Mouse (Mus musculus): ENCODE data around the gene Sgo1. TPM values are rescaled to one million over a fixed set of nuclear protein-coding genes. Genes with fewer than 3 reads are reported as not detected.

The Sgo1 gene
- total and polyA plus RNA-seq, 3 experiments = 12.6 to 21.4 TPM; not detected in 1

GRCm38 (mm10) chr17:53661056-53661840, 27.9 kb downstream of the Sgo1 start:
- Histone ChIP-seq H3K4me3 (ENCODE audit: control insufficient read depth in 1 of 2, insufficient read depth in 1 of 2, low read depth in 2 of 2, low read length in 2 of 2) (no peak overlapping the region), H3K4me1 (ENCODE audit: control insufficient read depth in 1 of 2, insufficient read depth in 2 of 2, low read length in 2 of 2) (no peaks in the 10 kb centered on the region; a peak in 1 of 4 replicates), H3K27ac (ENCODE audit: control insufficient read depth, low read depth, low read length) (no peak overlapping the region), H3K79me2 (ENCODE audit: control insufficient read depth, insufficient read depth, low read length, poor library complexity) (no peaks in the 10 kb centered on the region), H3K9me3 (replicated peaks; ENCODE audit: insufficient read depth, low read length) (no peaks in the 10 kb centered on the region), H3K36me3 (ENCODE audit: control insufficient read depth in 1 of 2, insufficient read depth in 2 of 2, low read length in 2 of 2) (peaks cover 0 to 2% of the 10 kb centered on the region in 2 experiments; a peak in 3 of 4 replicates), H3K9ac (ENCODE audit: control insufficient read depth, low read depth, low read length, poor library complexity, severe bottlenecking) (no peak overlapping the region), H3K27me3 (ENCODE audit: control insufficient read depth in 1 of 2, insufficient read depth in 2 of 2, low read length in 2 of 2) (no peaks in the 10 kb centered on the region)
- no peak for TF ChIP-seq CTCF (IDR thresholded peaks at IDR 0.05 in 2 of 3, conservative IDR thresholded peaks at IDR 0.05 in 1 of 3; ENCODE audit: control insufficient read depth in 1 of 3, insufficient read depth in 1 of 3, low read depth in 2 of 3, low read length in 3 of 3, poor library complexity in 1 of 3, severe bottlenecking in 1 of 3)
- no peak for TF ChIP-seq TBP (IDR thresholded peaks at IDR 0.05; ENCODE audit: low read depth, low read length)
- TF ChIP-seq MEF2A (IDR thresholded peaks at IDR 0.05; ENCODE audit: extremely low read depth, insufficient replicate concordance, low read depth, low read length, poor library complexity, severe bottlenecking) = no peak
- TF ChIP-seq TAL1 (IDR thresholded peaks at IDR 0.05; ENCODE audit: low read length) = no peak
- TF ChIP-seq MXI1 (IDR thresholded peaks at IDR 0.05; ENCODE audit: low read depth, low read length) = no peak
- TF ChIP-seq RAD21 (IDR thresholded peaks at IDR 0.05; ENCODE audit: low read depth, low read length) = no peak
- no peak for TF ChIP-seq SMC3 (IDR thresholded peaks at IDR 0.05; ENCODE audit: low read depth, low read length)
- no peak for DNase-seq (ENCODE audit: low read depth, low spot score)

GRCm38 (mm10) chr17:53659738-53660137, 29.4 kb downstream of the Sgo1 start:
- no peaks in the 10 kb centered on the region for H3K79me2 ChIP-seq (ENCODE audit: control insufficient read depth, insufficient read depth, low read length, poor library complexity)
- TF ChIP-seq CHD1 (IDR thresholded peaks at IDR 0.05; ENCODE audit: low read depth, low read length) (no peak), CTCF (IDR thresholded peaks at IDR 0.05 in 2 of 3, conservative IDR thresholded peaks at IDR 0.05 in 1 of 3; ENCODE audit: control insufficient read depth in 1 of 3, insufficient read depth in 1 of 3, low read depth in 2 of 3, low read length in 3 of 3, poor library complexity in 1 of 3, severe bottlenecking in 1 of 3) (no peak), JUND (IDR thresholded peaks at IDR 0.05; ENCODE audit: low read depth, low read length) (no peak), RAD21 (IDR thresholded peaks at IDR 0.05; ENCODE audit: low read depth, low read length) (no peak), MAX (IDR thresholded peaks at IDR 0.05; ENCODE audit: low read length) (no peak), MXI1 (IDR thresholded peaks at IDR 0.05; ENCODE audit: low read depth, low read length) (no peak), ETS1 (IDR thresholded peaks at IDR 0.05; ENCODE audit: low read depth, low read length) (no peak), BHLHE40 (IDR thresholded peaks at IDR 0.05; ENCODE audit: borderline replicate concordance, low read depth, low read length) (no peak), SIN3A (IDR thresholded peaks at IDR 0.05; ENCODE audit: low read length) (no peak)
- H3K27me3 ChIP-seq (ENCODE audit: control insufficient read depth in 1 of 2, insufficient read depth in 2 of 2, low read length in 2 of 2) = no peaks in the 10 kb centered on the region
- no peak for DNase-seq (ENCODE audit: low read depth, low spot score)
- peaks cover 2 to 4% of the 10 kb centered on the region in 2 experiments; a peak in 3 of 4 replicates for H3K36me3 ChIP-seq (ENCODE audit: control insufficient read depth in 1 of 2, insufficient read depth in 2 of 2, low read length in 2 of 2)
- no peak overlapping the region for H3K4me3 ChIP-seq (ENCODE audit: control insufficient read depth in 1 of 2, insufficient read depth in 1 of 2, low read depth in 2 of 2, low read length in 2 of 2)
- no peaks in the 10 kb centered on the region; a peak in 1 of 4 replicates for H3K4me1 ChIP-seq (ENCODE audit: control insufficient read depth in 1 of 2, insufficient read depth in 2 of 2, low read length in 2 of 2)
- no peak overlapping the region for H3K27ac ChIP-seq (ENCODE audit: control insufficient read depth, low read depth, low read length)
- H3K9me3 ChIP-seq (replicated peaks; ENCODE audit: insufficient read depth, low read length) = no peaks in the 10 kb centered on the region
- H3K9ac ChIP-seq (ENCODE audit: control insufficient read depth, low read depth, low read length, poor library complexity, severe bottlenecking) = no peak overlapping the region
